Mouse (Mus musculus) testis, adult 2 months (tissue): Measurements from ENCODE around the gene Usp28.

Experiments used
- CTCF ChIP-seq: fragments of 200-500 bp; IDR thresholded peaks from 2 replicates; pipeline ENCODE4 v1.5.1; 2012; ENCODE audit warnings: low read depth, mild to moderate bottlenecking, inconsistent platforms, low read length, moderate library complexity; ENCODE audit not compliant: control insufficient read depth, insufficient read depth, insufficient replicate concordance
- POLR2A ChIP-seq: fragments of 200-500 bp; IDR thresholded peaks from 2 replicates; pipeline ENCODE4 v1.6.1; 2012; ENCODE audit warnings: low read depth, mild to moderate bottlenecking, inconsistent platforms, low read length, moderate library complexity; ENCODE audit not compliant: control insufficient read depth

- TF ChIP-seq POLR2A, result no peak
- no peak for TF ChIP-seq CTCF
Observed at GRCm38 (mm10) chr9:48981827-48982226, 3.3 kb upstream of the Usp28 start.
